Mouse (Mus musculus) right cerebral cortex, postnatal 14 days (tissue): ENCODE measurements around the gene Lilra6.
"Not testable (repeated sequence)": the region's sequence is repeated elsewhere in the genome, so short reads cannot be mapped to it uniquely, and the experiment has no call there.

Experiments used
- DNase-seq: peaks from one replicate; pipeline ENCODE4 v3.0.0; 2022

The Lilra6 gene

DNA sequence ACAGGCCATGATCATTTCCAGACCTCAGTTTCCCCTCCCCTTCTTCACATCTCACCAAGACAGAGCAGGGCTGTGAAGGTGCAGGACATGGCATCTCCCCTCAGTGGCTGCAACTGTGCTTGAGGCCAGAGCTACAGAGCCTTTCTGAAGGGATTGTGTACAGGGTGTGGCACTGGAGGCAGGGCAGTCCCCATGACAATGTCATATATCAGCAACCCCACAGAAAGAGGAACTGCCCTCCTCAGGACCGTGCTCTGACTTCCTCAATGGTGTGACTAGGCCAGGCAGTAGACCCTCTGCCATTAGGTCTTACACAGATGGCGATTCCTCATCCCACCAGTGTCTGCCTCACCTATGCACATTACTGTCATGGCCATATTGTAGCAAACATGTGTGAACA, at the start of gene Lilra6:
Gene Lilra6, minus strand, starts transcription at position 117 of the 400 bp plus-strand sequence.
- DNase-seq, result not testable (repeated sequence)

DNA sequence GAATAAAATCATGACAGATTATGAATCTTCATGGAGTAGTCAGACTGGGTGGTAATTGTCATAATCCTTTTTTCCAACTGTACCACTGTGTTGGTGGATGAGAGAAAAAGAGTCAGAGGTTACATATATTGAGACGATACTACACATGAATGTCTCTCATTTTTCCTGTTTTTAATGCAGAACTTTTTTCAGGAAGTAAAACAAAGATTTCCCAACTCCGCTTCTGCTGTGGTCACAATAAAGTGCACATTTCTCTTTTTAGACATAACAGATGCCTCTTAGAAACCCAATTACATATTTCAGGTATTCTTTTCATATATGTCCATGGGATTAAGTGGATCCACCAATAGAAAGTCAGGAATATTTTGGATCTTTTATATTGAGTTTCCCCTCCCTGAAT, 46.7 kb upstream of the Lilra6 start:
- DNase-seq, result no peak

DNA sequence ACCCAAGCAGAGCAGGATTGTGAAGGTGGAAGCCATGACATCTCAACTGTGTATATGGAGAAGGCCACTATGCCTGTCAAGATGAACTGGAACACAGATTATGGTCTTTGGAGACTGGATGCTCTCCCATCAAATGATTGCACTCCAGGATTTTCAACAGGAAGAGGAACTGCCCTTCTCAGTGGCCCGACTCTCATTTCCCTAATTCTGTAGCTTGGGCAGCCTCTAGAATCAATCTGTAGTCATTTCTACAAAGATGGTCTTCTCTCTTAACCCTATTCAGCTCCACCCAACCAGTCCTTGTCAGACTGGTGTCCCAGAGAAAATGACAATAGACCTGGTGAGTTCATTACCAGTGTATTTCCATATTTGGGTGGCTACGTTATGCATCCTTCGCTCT, 42.1 kb upstream of the Lilra6 start:
- no peak for DNase-seq

- DNase-seq, result no peak
These were observed 33.9 kb upstream of the Lilra6 start for GRCm38 (mm10) chr7:3949159-3949558.

- DNase-seq, result no peak
These were observed 32.9 kb upstream of the Lilra6 start for GRCm38 (mm10) chr7:3948223-3948622.

DNA sequence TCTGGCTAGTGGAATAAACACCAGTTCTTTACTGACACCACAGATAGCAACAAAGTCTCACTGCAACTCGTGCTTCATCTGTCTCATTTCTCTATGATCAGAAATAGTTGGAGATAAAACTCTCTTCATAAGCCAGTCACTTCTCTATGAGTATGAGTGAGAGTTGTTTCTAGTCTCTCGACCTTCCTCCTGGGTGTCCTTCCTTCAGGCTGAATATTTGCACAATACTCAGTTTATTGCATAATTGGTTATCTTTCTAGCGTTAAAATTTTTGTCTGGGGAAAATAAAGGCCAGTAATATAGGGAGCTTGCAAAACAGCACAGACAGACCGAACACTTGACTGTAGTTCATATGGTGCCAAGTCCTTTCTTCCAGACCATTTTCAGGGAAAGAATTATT, 30.8 kb upstream of the Lilra6 start:
- DNase-seq, result no peak

DNA sequence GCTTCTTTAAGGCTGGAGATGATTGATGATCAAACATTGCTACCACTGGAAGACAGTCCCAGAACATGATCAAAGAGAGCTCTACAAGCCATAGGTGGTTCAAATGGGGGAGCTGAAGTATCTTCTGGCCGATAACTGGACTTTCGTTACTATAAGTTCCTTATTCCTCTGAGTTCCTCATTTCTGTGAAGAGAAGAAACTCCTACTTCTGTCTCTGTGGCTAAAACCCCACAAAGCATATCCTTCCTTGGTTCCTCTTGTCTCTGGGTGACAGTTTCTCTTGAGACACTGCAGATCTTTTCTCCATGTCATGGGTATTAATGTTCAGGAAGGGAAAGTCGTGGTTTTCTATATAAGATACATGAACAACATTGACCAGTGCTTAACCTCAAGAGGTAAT, 25.6 kb upstream of the Lilra6 start:
- no peak for DNase-seq

- no peak for DNase-seq
These were observed 24.7 kb upstream of the Lilra6 start for GRCm38 (mm10) chr7:3939866-3940525.

DNA sequence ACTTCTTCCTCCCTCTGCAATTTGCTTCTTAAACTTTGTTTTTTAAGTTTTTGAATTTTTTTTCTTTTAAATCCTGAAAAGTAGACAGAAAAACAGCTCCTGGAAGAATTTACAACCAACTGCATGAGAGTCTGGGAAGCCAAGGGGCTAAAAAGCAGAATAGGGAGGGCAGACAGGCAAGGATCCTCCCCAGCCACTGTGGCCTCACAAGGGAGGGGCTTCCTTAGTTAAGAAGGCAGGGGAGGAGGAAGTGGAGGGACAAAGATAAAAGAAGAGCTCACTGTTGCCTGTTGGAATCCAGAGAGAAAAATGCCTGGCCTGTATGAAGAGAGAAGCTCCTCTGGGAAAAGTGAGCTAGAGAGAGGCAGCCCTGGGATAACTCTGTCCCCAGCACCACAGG, 20.2 kb upstream of the Lilra6 start:
- DNase-seq, result peak; percentile 3

DNA sequence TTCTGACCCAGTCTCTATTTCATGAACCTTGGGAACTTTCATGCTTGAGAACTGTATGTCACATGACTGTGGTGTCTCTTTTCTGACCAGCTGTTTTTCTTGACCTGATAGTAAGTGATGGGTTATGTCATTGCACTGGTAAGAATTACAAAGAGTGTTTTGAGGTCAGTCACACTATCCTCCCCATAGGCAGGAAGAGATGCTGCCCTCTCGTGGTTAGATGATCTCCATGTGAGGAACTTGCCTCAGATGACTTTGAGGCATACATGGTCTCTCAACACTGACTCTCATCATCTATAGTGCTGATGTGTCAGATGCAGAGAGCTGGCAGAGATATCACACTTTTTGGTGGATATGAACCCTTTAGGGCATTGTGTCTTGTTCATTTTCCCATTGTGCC, 11.6 kb downstream of the Lilra6 start:
- no peak for DNase-seq

- DNase-seq, result not testable (repeated sequence)
These were observed 17.2 kb downstream of the Lilra6 start, which contains the start of gene Gm14548 for GRCm38 (mm10) chr7:3898036-3898590. Gm14548 (minus strand) TSS chr7:3898120.

DNA sequence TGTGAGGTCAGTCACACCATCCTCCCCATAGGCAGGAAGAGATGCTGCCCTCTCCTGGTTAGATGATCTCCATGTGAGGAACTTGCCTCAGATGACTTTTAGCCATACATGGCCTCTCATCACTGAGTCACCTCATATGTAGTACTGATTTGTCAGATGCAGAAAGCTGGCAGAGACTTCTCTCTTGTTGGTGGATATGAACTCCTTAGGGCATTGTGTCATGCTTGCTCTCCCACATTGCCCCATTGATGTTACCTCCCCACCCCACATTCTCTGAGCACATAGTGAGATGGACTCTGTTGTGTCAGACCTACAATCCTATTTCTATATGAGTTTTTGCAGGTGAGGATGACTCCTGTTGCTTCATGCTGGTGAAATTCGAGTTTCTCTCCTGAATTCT, 40.3 kb downstream of the Lilra6 start:
- not testable (repeated sequence) for DNase-seq
